Mouse (Mus musculus): ENCODE data around the gene Habp4.

Gene Habp4

GRCm38 (mm10) chr13:64182091-64182490 is 20.5 kb downstream of the Habp4 start:
- peaks cover 9% of the 10 kb centered on the region for H3K36me3 ChIP-seq (ENCODE audit: insufficient read depth, low read length)
- TF ChIP-seq CTCF (conservative IDR thresholded peaks at IDR 0.05; ENCODE audit: low read length) (no peak), NANOG (IDR thresholded peaks at IDR 0.05; ENCODE audit: borderline replicate concordance, low read length) (no peak), POU5F1 (IDR thresholded peaks at IDR 0.05; ENCODE audit: borderline replicate concordance, low read length) (no peak)
- peaks cover 30% of the 10 kb centered on the region for H3K4me1 ChIP-seq (replicated peaks; ENCODE audit: low read depth, low read length)
- H3K9me3 ChIP-seq (ENCODE audit: low read length) = no peaks in the 10 kb centered on the region
- no peak overlapping the region for H3K4me3 ChIP-seq (replicated peaks; ENCODE audit: low read length)
- no peaks in the 10 kb centered on the region for H3K27me3 ChIP-seq (ENCODE audit: insufficient read depth, low read length)

- no peak for TF ChIP-seq CTCF (conservative IDR thresholded peaks at IDR 0.05; ENCODE audit: low read length)
- TF ChIP-seq POU5F1 (IDR thresholded peaks at IDR 0.05; ENCODE audit: borderline replicate concordance, low read length) = no peak
- TF ChIP-seq NANOG (IDR thresholded peaks at IDR 0.05; ENCODE audit: borderline replicate concordance, low read length) = no peak
- H3K4me1 ChIP-seq (replicated peaks; ENCODE audit: low read depth, low read length) = peaks cover 30% of the 10 kb centered on the region
- peaks cover 9% of the 10 kb centered on the region for H3K36me3 ChIP-seq (ENCODE audit: insufficient read depth, low read length)
- H3K27me3 ChIP-seq (ENCODE audit: insufficient read depth, low read length) = no peaks in the 10 kb centered on the region
- H3K9me3 ChIP-seq (ENCODE audit: low read length) = no peaks in the 10 kb centered on the region
- no peak overlapping the region for H3K4me3 ChIP-seq (replicated peaks; ENCODE audit: low read length)
Measured at GRCm38 (mm10) chr13:64183583-64183982, 22.0 kb downstream of the Habp4 start.

GRCm38 (mm10) chr13:64184361-64184760 is 22.7 kb downstream of the Habp4 start:
- H3K4me3 ChIP-seq (replicated peaks; ENCODE audit: low read length) = no peak overlapping the region
- no peaks in the 10 kb centered on the region for H3K9me3 ChIP-seq (ENCODE audit: low read length)
- H3K36me3 ChIP-seq (ENCODE audit: insufficient read depth, low read length) = peaks cover 9% of the 10 kb centered on the region
- peaks cover 32% of the 10 kb centered on the region for H3K4me1 ChIP-seq (replicated peaks; ENCODE audit: low read depth, low read length)
- no peak for TF ChIP-seq POU5F1 (IDR thresholded peaks at IDR 0.05; ENCODE audit: borderline replicate concordance, low read length)
- TF ChIP-seq NANOG (IDR thresholded peaks at IDR 0.05; ENCODE audit: borderline replicate concordance, low read length) = no peak
- no peak for TF ChIP-seq CTCF (conservative IDR thresholded peaks at IDR 0.05; ENCODE audit: low read length)
- no peaks in the 10 kb centered on the region for H3K27me3 ChIP-seq (ENCODE audit: insufficient read depth, low read length)

- no peak overlapping the region for H3K4me3 ChIP-seq (replicated peaks; ENCODE audit: low read length)
- no peaks in the 10 kb centered on the region for H3K27me3 ChIP-seq (ENCODE audit: insufficient read depth, low read length)
- TF ChIP-seq CTCF (conservative IDR thresholded peaks at IDR 0.05; ENCODE audit: low read length) (no peak), NANOG (IDR thresholded peaks at IDR 0.05; ENCODE audit: borderline replicate concordance, low read length) (no peak), POU5F1 (IDR thresholded peaks at IDR 0.05; ENCODE audit: borderline replicate concordance, low read length) (no peak)
- H3K9me3 ChIP-seq (ENCODE audit: low read length) = no peaks in the 10 kb centered on the region
- peaks cover 9% of the 10 kb centered on the region for H3K36me3 ChIP-seq (ENCODE audit: insufficient read depth, low read length)
- peaks cover 40% of the 10 kb centered on the region for H3K4me1 ChIP-seq (replicated peaks; ENCODE audit: low read depth, low read length)
Measured at GRCm38 (mm10) chr13:64185176-64185575, 23.6 kb downstream of the Habp4 start.

- Histone ChIP-seq H3K4me3 (replicated peaks; ENCODE audit: low read length) (no peak overlapping the region), H3K4me1 (replicated peaks; ENCODE audit: low read depth, low read length) (peaks cover 43% of the 10 kb centered on the region), H3K27me3 (ENCODE audit: insufficient read depth, low read length) (no peaks in the 10 kb centered on the region), H3K36me3 (ENCODE audit: insufficient read depth, low read length) (peaks cover 9% of the 10 kb centered on the region), H3K9me3 (ENCODE audit: low read length) (no peaks in the 10 kb centered on the region)
- no peak for TF ChIP-seq CTCF (conservative IDR thresholded peaks at IDR 0.05; ENCODE audit: low read length)
- TF ChIP-seq POU5F1 (IDR thresholded peaks at IDR 0.05; ENCODE audit: borderline replicate concordance, low read length) = no peak
- TF ChIP-seq NANOG (IDR thresholded peaks at IDR 0.05; ENCODE audit: borderline replicate concordance, low read length) = no peak
Measured at GRCm38 (mm10) chr13:64185586-64185985, 24.0 kb downstream of the Habp4 start.

- Histone ChIP-seq H3K27me3 (ENCODE audit: insufficient read depth, low read length) (no peaks in the 10 kb centered on the region), H3K4me1 (replicated peaks; ENCODE audit: low read depth, low read length) (peaks cover 44% of the 10 kb centered on the region), H3K4me3 (replicated peaks; ENCODE audit: low read length) (no peak overlapping the region), H3K9me3 (ENCODE audit: low read length) (no peaks in the 10 kb centered on the region), H3K36me3 (ENCODE audit: insufficient read depth, low read length) (peaks cover 9% of the 10 kb centered on the region)
- no peak for TF ChIP-seq NANOG (IDR thresholded peaks at IDR 0.05; ENCODE audit: borderline replicate concordance, low read length)
- TF ChIP-seq CTCF (conservative IDR thresholded peaks at IDR 0.05; ENCODE audit: low read length) = no peak
- TF ChIP-seq POU5F1 (IDR thresholded peaks at IDR 0.05; ENCODE audit: borderline replicate concordance, low read length) = no peak
Measured at GRCm38 (mm10) chr13:64186516-64186915, 24.9 kb downstream of the Habp4 start.

GRCm38 (mm10) chr13:64187065-64187464 is 25.4 kb downstream of the Habp4 start:
- no peak for TF ChIP-seq CTCF (conservative IDR thresholded peaks at IDR 0.05; ENCODE audit: low read length)
- no peak for TF ChIP-seq POU5F1 (IDR thresholded peaks at IDR 0.05; ENCODE audit: borderline replicate concordance, low read length)
- TF ChIP-seq NANOG (IDR thresholded peaks at IDR 0.05; ENCODE audit: borderline replicate concordance, low read length) = no peak

GRCm38 (mm10) chr13:64197899-64198298 is 36.3 kb downstream of the Habp4 start:
- no peaks in the 10 kb centered on the region for H3K9me3 ChIP-seq (ENCODE audit: low read length)
- TF ChIP-seq CTCF (conservative IDR thresholded peaks at IDR 0.05; ENCODE audit: low read length) (no peak), POU5F1 (IDR thresholded peaks at IDR 0.05; ENCODE audit: borderline replicate concordance, low read length) (no peak), NANOG (IDR thresholded peaks at IDR 0.05; ENCODE audit: borderline replicate concordance, low read length) (no peak)
- H3K4me1 ChIP-seq (replicated peaks; ENCODE audit: low read depth, low read length) = peaks cover 5% of the 10 kb centered on the region; the same call in 1 of the 2 replicates
- H3K4me3 ChIP-seq (replicated peaks; ENCODE audit: low read length) = no peak overlapping the region
- H3K36me3 ChIP-seq (ENCODE audit: insufficient read depth, low read length) = peaks cover 26% of the 10 kb centered on the region
- H3K27me3 ChIP-seq (ENCODE audit: insufficient read depth, low read length) = no peaks in the 10 kb centered on the region

More at GRCm38 (mm10) chr13:64187065-64187464, 25.4 kb downstream of the Habp4 start:
- Histone ChIP-seq H3K9me3 (ENCODE audit: low read length) (no peaks in the 10 kb centered on the region), H3K36me3 (ENCODE audit: insufficient read depth, low read length) (peaks cover 9% of the 10 kb centered on the region), H3K4me3 (replicated peaks; ENCODE audit: low read length) (no peak overlapping the region), H3K4me1 (replicated peaks; ENCODE audit: low read depth, low read length) (peaks cover 49% of the 10 kb centered on the region), H3K27me3 (ENCODE audit: insufficient read depth, low read length) (no peaks in the 10 kb centered on the region)

GRCm38 (mm10) chr13:64198310-64198709 is 36.7 kb downstream of the Habp4 start:
- Histone ChIP-seq H3K36me3 (ENCODE audit: insufficient read depth, low read length) (peaks cover 26% of the 10 kb centered on the region), H3K4me1 (replicated peaks; ENCODE audit: low read depth, low read length) (peaks cover 5% of the 10 kb centered on the region; the same call in 1 of the 2 replicates), H3K4me3 (replicated peaks; ENCODE audit: low read length) (no peak overlapping the region), H3K27me3 (ENCODE audit: insufficient read depth, low read length) (no peaks in the 10 kb centered on the region), H3K9me3 (ENCODE audit: low read length) (no peaks in the 10 kb centered on the region)
- TF ChIP-seq POU5F1 (IDR thresholded peaks at IDR 0.05; ENCODE audit: borderline replicate concordance, low read length) = no peak
- no peak for TF ChIP-seq CTCF (conservative IDR thresholded peaks at IDR 0.05; ENCODE audit: low read length)
- no peak for TF ChIP-seq NANOG (IDR thresholded peaks at IDR 0.05; ENCODE audit: borderline replicate concordance, low read length)

All from E14TG2a.4 (cell line).